Mouse (Mus musculus) retina, embryonic 14.5 days (tissue): Measurements from ENCODE around the gene Npcd.

Experiments used
- DNase-seq: peaks from one replicate; pipeline ENCODE4 v3.0.0-alpha.2; 2015; ENCODE audit warnings: low spot score

The Npcd gene

DNA sequence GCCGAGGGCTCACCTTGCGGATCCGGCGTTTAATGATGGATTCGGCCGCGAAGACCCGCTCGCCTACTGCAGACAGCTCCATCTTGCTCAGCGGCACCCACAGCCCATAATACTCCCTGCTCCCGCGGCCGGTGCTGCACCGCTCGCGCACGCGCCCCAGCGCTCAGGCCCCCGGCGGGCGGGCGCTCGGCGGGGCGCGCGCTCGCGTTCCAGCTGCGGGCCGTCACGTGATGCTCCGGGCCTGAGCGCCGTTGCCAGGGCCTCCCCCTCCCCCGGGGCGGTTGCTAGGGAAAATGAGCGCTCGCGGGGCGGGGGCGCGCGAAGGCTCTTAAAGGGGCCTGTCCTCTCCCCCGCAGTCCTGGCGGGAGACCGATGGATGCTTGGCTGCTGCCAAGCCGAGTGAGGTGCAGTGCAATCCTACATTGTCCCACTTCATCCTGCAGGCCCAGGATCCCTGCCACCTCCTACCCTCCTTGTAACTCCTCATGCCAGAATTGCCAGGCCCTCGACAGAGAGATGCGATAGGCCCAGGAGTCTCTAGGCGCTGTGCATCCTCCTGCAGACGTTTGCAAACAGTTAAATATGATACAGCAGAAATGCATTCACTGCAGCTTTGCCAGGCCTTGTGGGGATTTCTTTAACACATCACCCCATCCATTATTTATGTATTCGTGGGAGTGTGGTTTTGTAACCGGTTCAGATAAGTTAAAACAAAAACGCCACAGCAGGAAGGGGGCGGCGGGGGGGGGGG is at the start of gene Npcd, which contains the start of gene Cbx6:
Gene Npcd, minus strand, starts transcription at position 108 of the 751 bp plus-strand sequence.
Gene Cbx6, minus strand, starts transcription at position 559 of the 751 bp plus-strand sequence.
- peak; percentile 98 for DNase-seq

- DNase-seq, result peak; percentile 94
Measured at GRCm38 (mm10) chr15:79883352-79883822, 49.4 kb upstream of the Npcd start.

GRCm38 (mm10) chr15:79882623-79883267 is 48.7 kb upstream of the Npcd start:
- peak; percentile 43 for DNase-seq

- DNase-seq, result no peak
Measured at GRCm38 (mm10) chr15:79880477-79880876, 46.4 kb upstream of the Npcd start.

DNA sequence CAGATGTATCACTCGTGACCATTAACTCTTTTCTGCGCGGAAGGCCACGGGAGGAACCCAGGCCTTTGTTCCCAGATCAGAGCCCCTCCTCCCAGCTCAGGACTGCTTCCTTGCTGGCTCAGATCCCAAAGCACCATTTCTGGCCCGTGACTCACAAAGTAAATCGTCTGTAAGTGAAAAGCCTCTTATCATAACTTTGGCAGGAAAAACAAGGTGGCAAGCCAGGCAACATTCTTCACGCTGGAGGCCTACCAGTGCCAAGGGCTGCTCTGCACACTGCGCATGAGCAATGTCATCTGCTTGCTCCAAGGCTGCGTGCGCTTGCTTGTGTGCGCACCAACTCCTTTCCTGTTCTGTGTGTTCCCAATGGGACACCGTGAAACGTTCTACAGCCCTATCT is 45.3 kb upstream of the Npcd start:
- no peak for DNase-seq

DNA sequence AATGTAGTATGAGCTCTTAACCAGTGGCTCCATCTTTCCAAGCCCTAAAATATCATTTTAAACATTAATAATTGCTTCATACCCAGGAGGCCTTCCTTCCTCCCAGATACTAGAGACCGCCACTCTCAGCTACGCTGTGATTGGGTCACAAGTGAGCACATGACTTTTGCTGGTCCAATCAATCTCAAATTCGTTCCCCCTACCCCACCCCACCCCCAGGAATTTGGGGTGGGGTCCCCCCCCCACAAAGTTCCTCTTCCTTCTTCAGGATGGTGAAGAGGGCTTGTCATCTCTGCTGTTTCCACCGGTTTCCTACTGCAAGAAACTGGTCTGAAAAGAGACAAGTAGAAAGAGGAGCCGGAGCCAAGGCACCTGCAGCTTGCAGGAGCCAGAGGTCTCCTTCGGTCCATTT is 44.7 kb upstream of the Npcd start:
- DNase-seq, result no peak

GRCm38 (mm10) chr15:79875261-79875995 is 41.4 kb upstream of the Npcd start:
- DNase-seq, result no peak

DNA sequence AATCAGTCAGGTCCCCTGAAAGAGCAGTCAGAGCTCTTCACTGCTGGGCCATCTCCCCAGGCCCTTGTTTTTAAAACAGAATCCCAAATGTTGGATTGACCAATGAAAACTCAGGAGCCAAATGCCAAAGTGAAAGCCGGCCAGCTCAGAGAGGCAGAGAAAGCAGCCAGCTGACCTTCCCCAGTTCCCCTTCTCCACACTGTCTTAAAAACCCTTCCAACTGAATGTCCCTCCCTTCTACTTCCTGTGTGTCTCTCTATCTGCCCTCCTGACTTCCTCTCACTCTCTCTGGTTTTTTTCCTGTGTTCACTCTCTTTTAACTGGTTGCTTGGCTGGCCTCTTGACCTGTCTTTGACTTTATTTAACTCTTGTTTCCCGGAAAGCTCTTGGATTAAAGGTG is 40.0 kb upstream of the Npcd start:
- no peak for DNase-seq

DNA sequence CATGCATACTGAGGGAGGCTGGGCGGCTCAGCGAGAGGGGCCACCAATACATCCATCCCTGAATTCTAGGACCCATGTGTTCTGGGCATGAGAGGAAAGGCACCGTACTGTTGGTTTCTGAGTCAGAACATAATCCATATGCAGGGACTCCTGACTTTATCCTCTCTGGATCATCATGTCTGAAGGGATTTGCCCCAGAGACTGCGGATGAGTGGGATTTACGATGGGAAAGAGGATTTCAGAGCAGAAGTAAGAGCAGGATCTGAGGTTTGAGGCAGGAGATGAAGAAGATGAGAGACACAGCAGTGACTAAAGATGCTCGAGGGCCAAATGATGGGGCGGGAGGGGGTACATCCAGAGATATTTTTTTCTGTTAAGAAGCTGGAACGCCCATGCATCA is 39.5 kb upstream of the Npcd start:
- DNase-seq, result no peak

- no peak for DNase-seq
Measured at GRCm38 (mm10) chr15:79867260-79868002, 33.4 kb upstream of the Npcd start.

DNA sequence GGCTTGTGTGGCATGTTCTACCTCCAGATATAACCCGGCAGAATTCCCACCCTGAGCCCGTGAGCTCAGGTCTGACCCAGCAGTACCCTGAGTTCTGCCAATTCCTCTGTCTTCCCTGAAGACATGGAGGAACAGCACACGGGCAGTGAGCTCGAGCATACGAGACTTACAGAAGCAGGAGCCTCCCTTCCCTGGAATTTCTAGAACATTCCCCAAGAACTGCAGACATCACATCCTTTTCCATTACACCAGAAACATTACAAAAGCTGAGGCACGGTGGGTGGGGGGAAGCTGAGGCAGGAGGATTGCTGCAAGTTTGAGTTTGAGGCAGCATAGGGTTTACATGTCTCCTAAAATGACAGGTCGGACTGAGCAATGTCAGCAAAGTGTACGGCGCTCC is 25.8 kb upstream of the Npcd start:
- no peak for DNase-seq

GRCm38 (mm10) chr15:79858979-79859378 is 24.9 kb upstream of the Npcd start:
- no peak for DNase-seq

DNA sequence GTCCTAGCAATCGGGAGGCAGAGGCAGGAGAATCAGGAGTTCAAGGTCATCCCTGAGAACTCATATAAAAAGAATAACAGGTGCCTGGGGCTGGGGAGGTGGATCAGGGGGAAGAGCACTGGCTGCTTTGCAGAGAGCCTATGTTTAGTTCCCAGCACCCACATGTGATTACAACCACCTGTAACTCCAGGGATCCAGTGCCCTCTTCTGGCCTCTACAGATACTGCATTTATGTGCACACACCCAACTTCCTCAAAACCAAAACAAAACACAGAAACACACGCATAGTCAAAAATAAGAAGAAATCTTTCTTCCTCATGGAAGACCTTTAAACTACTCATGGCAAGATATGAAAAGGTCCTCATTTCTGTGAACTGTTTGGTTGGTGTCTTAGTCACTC is 16.1 kb upstream of the Npcd start:
- DNase-seq, result no peak

DNA sequence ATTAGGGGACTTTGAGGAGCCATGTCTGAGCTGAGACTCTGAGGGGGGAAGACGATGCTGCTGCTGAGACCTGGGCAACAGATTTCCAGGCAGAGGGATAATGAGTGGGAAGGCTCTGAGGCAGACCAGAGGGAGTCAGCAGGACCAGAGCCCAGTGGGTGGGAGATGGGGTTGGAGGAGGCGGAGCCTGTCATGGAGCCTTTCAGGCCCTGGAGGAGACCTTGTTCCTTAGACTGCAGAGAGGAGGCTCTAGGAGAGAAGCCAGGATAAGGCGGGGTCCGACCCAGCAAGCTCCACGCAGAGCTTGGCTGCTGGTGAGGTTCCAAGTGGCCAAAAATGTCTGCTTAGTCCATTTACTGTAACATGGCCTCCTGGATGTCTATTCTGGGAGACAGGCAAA is 13.1 kb upstream of the Npcd start:
- no peak for DNase-seq

DNA sequence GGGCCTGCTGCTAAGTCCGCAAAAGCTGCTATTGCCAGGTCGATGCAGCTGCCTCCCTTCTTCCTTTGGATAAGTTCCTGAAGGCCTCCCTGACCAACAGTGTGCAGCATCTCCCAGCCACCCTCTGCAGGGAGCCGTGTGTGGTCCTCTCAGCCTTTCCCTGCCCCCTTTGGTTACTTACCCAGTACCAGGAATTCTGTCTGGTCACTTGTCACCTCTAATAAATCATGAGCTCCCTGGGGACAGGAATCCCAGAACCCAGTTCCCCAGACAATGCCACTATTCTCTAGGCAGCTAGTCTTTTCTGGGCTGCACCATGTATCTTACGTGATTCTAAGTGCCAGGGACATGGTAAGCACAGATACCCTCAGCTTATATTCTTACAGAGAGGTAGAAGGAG is 11.9 kb upstream of the Npcd start:
- DNase-seq, result peak; percentile 75

DNA sequence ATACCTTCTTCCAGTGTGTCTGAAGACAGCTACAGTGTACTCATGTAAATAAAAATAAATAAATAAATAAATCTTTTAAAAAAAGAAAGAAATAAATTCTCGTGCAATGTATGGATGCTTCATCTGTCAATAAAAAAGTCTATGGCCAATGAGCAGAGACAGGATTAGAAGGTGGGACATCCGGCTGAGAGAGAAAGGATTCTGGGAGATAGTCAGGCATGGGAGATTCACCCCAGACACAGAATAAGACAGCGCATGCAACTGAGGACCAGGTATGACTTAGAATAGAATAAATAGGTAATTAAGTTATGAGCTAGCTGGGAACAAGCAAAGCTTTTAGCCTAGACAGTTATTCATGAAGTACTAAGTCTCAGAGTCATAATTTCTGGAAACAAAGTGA is 8.9 kb upstream of the Npcd start:
- DNase-seq, result no peak

GRCm38 (mm10) chr15:79840281-79840680 is 6.2 kb upstream of the Npcd start:
- DNase-seq, result no peak

DNA sequence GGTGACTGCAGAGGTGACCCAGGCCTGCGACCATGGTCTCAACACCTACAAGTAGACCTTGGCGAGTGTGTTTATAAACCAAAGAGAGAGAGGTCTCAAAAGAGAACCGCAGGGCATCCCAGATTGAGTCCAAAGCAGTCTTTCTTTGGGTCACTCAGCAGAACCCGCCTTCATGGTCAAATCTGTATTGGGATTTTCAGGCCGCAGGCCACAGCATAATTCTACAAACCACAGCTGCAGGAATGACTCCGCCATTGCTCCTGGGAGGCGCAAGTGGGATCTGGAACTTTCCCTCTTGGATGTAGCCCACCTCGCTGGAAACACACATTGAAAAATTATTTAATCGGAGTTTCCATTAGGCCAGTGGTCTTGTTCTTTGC is 834 bp upstream of the Npcd start:
- DNase-seq, result no peak

GRCm38 (mm10) chr15:79833251-79834050 is 586 bp downstream of the Npcd start:
- peak; percentile 47 for DNase-seq

GRCm38 (mm10) chr15:79832064-79832900 is 1.8 kb downstream of the Npcd start:
- peak; percentile 91 for DNase-seq
